Mouse (Mus musculus) forelimb bud, embryonic 11.5 days (tissue): Measurements from ENCODE around the gene Ribc2.

ENCODE experiments used
- DNase-seq: peaks from one replicate; pipeline ENCODE4 v3.0.0-alpha.2; 2012; ENCODE audit warnings: low read depth, low spot score

Ribc2 gene

DNA sequence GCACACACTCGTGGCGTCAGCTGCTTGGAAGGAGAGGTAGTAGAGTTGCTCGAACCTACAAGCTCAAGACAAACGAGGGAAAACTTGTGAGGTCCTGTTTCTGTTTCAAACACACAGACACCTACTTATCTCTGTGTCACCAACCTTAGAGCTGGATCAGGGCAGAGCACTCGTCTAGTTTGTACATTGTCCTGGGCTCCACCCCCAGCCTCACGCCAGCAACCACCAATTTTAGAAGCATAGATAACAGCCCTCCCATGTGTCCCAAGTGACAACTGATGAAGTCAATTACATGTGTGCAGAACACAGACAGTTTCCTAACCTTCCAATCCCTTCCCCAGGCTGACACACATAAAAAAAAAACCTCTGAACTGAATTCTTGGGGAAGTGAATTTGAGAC lies 46.3 kb downstream of the Ribc2 start:
- DNase-seq: no peak

DNA sequence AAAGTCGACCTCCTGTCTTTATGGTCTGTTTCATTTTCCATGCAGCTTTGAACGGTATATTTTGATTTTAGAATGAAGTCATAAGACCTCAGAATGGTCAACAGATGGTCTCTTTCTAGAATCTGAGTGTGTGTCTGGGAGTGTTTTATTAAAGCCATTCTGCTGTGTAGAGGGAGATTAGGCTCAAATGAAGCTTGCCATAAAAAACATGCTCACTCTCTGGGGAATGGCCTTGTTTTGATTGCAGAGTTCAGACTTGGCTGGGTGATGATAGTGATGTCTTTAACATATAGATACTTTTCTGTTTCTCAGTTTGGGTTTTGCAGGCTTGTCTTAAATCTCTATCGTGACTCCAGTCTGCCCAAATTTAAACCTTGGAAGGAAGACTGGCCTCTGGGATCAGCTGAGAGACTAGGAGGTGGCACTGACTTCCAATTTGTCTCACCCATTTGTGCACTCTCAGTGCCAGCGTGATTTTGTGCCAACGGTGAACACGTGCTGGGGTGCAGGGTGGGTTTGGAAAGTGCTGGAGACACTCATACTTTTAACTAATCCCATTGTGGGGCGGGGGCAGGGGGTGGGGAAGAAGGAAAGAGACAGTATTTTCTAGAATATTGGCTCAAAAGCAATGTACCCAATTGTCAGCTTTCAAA lies 47.8 kb downstream of the Ribc2 start:
- DNase-seq: no peak

DNA sequence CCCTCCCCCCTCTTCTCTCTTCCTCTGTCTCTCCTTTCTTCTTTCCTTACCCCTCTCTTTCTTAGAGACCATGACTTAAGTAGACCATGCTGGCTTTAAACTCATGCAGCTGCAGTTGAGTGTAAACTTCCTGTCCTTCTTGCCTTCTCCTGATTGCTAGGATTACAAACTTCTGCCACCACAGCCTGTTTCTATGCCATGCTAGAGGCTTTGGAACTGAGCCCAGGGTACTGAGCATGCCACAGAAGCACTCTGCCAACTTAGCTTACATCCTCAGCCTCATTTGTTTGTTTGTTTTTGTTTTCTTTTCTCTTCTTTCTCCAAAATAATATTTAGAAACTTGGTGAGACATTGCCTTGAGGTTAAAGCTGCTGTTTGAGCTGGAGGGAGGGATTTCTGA lies 48.5 kb downstream of the Ribc2 start:
- DNase-seq: no peak

DNA sequence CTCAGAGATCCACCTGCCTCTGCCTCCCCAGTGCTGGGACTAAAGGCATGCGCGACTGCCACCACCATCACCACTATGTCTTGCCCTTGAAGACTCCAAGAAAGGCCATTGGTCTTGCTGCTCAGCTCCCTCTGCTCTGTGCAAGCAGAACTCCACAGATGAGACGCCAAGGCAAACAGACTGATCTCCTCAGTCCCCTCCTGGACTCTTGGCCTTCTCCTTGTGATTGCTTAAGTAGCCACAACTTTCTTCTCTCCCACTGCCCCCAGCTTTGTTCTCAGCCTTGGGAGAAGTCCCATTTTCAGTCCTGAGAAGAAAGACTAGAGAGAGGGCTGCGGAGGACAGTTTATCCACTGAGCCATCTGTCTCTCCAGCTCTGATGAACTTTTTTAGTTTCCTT lies 50.2 kb downstream of the Ribc2 start:
- DNase-seq: no peak

DNA sequence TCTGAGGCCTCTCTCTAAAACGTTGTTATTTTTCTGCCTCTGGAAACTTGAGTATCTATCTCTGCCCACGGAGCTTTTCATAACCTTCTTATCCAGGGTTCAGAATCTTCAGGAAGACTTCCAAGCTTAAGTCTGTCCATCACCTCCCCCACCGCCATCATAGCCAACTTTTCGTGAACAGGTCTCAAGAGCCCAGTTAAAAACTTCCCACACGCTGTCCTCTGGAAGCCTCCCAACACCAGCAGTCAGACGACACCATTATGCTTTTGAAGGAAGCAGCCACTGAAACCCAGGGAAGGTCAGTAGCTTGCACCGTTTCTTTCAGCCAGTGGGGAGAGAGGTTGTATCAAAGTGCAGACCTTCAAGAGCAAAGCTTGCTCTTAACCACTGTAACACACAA lies 55.0 kb downstream of the Ribc2 start:
- no peak for DNase-seq

DNA sequence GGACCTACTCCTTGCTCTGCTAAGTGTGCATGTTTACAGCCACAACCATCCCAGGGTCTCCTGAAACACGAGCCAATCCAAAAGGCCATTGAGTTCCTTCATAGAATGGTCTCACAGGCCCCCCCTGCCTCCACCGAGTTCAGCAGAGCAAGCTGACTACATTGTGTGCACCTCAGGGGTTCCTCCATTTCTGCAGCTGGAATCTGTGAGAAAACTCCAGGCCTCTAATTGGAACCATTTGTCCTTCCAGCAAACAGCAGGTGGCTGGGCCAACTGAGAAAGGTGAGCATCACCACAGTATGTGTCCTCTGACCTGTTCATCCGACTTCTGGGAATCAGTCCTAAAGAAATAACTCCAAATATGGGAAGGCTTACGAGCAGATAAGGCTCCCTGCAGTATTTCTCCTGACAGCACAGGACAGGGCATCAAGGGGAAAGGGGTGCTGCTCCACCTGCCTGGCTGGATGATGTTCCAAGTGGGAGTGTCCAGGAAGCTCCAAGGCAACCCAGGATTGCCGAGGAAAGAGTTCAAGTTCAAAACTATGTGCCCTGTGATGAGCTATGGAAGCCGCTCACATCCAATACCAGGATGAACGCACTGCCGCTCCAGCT lies 56.4 kb downstream of the Ribc2 start:
- DNase-seq: no peak
